Mouse (Mus musculus): Measurements from ENCODE around the gene Slc13a2. TPM values are rescaled to one million over a fixed set of nuclear protein-coding genes. Genes with fewer than 3 reads are reported as not detected.

Slc13a2 gene
- total RNA-seq (2021) = not detected
- long read RNA-seq = 0 reads

DNA sequence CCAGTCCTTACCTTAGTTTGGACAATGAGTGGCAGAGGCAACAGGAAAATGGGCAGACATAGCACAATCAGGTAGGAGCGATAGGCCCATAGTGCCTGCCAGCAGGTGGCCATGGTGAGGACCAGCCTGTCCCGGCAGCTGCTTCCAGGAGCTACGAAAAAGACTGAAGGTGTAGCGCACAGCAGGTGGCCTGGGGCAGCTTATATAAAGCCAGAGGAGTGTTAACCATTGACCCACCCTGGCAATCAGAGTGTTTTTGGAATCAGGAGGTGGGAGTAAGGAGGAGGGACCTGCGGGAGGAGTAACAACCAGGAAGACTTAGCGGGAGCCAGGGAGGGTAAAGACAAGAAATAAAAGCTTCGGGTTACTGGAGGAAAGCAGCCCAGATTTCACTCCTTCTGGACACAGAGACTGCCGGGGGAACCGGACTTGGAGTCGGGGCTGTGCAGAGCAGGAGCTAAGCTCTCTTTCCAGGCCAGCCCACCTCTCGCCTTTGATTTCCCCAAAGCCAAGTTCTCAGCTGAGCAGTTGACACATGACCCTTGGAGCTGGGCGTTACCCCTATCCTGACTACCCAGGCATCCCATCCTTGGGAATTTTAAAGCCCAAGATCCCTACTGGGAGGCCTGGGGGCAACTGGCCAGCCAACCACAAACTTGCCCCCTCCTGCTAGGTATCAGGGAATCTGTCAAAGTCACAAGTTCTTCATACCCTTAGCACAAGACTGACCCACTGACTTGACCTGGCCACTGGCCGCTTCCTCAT, at the start of gene Slc13a2:
Gene Slc13a2 (minus strand): TSS at position 163 of the 765 bp plus-strand sequence.
- no peak for DNase-seq (ENCODE audit: low spot score in 2 of 2)

DNA sequence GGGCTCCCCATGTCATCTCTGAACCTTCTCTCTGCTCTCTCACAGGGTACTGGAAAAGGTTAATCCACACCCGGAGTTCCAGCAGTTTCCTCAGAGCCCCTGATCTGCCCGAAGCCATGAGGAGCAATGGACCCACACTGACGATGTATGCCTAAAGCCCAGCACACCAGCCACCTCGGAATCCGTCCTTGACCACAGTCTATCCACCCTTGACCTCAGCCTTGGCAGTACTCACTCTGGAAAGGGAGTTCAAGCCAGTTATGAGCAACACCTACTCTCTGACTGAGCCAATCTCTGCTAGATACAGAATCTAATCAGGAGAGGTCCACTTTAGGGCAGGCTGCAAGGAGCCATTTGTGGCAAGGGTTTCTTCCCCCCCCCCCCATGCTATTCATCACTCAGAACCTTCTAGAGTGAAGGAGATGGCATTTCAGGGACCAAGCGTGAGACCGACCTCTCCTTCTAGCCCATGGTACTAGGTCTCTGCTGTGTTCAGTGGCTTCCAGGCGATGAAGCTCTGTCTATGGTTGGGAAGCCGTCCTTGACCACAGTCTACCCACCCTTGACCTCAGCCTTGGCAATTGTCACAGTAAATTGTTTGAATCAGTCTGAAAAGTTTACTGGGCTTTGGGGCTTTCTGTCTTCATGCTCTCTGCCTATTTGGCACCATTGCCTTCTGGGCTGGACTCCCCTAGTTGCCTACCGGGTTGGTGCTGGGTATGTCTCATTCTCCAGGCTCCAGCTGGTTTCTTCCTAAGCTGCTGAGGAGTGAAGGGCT, 49.5 kb upstream of the Slc13a2 start:
- no peak for DNase-seq (ENCODE audit: low spot score in 2 of 2)

DNA sequence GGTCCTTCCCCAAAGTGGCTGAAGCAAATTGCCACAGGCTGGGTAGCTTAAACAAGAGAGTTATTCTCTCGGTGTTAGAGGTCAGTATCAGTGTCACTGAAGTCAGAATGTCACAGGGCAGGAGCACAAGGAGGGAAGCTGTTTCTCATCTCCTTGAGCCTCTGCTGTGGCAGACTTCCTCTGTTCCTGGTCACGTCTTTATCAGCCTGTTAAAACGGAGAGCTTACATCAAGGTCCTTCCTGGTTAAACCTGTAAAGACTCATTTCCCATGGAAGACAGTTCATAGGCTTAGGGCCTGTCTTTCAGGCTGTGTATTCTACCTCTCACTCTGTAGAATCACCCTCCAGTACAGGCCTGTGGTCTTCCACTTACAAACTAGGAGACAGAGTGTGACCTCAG, 45.9 kb upstream of the Slc13a2 start:
- DNase-seq (ENCODE audit: low spot score in 2 of 2) = no peak

DNA sequence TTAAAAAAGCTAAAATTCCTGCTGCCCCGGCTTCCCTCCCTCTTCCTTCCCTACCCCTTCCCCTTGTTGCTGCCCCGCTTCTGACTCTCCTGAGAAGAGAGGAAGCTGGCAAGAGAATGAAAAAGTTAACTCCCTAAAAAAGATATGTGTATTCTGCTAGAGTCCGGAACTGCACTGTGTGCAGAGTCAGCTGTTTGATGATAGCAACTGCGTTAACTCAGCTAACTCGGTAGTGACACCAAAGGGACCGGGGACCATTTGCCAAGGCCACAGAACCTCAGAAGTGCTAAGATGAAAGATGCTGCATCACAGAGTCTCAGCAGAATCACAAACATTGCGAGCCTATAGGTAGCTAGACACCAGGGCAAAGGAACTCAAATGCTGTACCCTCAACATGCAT, 45.5 kb upstream of the Slc13a2 start:
- DNase-seq (ENCODE audit: low spot score in 2 of 2) = no peak

DNA sequence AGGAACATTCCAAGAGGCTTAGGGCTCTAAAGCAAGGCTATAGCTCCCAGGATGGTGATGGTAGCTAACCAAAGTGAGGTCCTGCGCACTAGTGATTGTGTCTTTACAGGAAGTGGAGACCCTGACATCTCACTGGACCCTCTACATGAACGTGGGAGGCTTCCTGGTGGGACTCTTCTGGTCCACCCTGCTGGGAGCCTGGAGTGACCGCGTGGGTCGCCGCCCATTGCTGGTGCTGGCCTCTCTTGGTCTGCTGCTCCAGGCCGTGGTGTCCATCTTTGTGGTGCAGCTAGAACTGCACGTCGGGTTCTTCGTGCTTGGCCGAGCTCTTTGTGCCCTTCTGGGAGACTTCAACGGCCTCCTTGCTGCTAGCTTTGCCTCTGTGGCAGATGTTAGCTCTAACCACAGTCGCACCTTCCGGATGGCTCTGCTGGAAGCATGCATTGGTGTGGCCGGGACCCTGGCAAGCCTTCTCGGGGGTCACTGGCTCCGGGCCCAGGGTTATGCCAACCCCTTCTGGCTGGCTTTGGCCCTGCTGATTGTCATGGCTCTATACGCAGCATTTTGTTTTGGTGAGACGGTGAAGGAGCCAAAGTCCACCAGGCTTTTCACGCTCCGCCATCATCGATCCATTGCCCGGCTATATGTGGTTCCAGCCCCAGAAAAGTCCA, 44.4 kb upstream of the Slc13a2 start:
- no peak for DNase-seq (ENCODE audit: low spot score in 2 of 2)

DNA sequence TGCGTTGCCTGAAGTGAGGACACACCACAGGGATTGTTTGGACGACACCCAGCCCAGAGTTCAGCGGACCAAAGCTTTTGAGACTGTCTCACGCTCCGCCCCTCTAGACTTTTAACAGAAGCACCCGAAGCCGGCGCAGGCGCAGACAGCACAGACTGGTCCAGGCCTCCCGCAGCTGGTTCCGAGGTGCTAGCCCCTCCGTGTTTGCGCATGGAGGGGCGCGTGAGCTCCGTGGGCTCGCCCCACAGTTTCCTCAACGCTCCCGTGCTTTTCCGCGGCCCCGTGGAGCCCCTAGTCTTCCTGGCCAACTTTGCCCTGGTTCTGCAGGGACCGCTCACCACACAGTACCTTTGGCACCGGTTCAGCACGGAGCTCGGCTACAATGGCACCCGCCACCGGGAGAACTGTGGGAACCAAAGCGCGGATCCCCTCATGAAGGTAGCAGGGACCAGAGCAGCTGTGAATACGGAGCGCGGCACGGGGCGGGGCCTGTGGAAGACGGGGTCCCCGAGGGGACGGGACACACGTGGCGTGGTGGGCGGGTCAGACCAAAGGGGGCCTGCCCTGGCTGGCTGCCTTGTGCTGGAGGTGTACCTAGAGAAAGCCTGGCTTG, 43.7 kb upstream of the Slc13a2 start, which contains the start of gene Slc46a1:
Gene Slc46a1 (plus strand): TSS at position 130 of the 613 bp plus-strand sequence.
- peak; percentile 68 to 77 for DNase-seq (ENCODE audit: low spot score in 2 of 2)

DNA sequence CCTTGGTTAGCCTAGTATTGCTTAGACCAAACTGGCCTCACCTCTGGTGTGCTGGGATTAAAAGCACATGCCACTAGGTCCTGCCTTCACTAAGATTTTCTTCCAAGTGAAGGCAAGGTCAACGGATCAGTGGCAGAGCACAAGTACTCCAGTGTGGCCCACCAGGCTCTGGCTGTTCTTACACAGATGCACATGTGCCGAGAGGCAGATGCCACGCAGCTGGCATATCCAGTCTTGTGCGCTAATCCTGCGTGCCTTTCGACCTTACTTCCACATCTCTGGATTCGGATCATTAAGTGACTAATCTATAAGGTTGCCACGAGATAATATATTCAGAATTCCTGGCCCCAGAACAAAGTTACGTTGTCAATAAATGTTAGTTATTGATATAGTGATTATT, 43.1 kb upstream of the Slc13a2 start:
- DNase-seq (ENCODE audit: low spot score in 2 of 2) = no peak

DNA sequence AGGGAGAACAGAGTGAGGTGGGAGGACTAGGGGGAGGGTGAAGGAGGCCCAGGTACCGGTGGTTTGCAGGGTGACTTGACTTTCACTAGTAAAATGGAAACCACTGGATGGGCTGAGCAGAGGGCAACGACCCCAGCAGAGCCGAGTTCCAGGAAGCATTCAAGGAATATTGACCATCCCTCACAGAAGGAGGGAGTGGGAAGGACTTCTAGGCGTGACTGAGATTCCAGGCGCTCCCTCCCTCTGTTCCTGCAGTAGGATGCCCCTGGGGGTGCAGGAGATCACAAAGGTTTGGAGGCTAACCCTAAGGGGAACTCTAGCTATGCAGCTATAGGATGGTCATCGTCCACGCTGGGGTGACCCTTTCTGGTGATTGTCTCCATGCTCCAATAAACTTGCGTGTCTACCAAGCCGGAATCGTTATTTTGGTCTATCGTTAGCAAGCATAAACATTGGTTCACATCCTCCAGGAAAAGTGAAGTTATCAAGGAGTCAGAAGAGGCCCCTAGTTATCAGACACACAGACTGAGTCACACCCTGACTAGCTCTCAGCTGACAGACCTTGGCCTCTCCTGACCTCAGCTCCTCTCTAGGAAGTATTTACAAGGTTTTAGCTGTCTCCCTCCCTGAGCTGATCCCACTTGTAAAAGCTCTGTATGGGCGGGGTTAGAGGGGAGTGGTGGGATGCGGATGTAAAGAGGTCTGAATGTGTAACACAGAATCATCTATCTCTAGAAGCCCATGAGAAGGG, 41.4 kb upstream of the Slc13a2 start:
- no peak for DNase-seq (ENCODE audit: low spot score in 2 of 2)

DNA sequence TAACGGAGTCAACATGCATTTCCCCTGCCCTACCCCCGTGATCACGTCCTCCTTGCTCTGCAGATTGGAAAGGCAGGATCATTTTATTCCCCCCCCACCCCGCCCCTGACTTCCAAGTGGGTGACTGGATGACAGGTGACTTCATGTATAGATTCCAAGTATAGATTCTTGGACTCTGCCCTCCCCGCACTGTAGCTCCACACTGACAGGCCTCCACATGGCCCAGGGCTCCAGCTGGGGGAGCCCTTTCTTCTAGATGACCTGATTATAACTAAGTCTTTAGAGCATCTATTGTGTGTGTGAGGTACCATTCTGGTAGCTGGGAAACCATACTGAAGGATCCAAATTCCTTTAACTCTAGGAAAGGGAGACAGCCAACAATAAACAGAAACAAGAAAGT, 40.7 kb upstream of the Slc13a2 start:
- no peak for DNase-seq (ENCODE audit: low spot score in 2 of 2)

DNA sequence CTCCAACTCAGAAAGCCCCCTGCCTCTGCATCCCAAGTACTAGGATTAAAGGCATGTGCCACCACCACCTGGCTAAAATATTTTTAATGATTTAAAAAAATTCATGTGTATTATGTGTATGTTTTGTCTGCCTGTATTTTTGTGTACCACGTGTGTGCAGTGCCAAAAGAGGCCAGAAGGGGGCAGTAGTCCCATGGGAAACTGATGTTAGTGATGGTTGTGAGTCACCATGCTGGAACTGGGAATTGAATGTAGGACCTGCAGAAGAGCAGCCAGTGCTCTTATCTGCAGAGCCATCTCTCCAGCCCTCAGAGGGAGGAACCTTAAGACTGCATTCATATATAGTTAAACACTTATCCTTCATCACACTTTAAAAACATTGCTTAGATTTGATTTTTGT, 39.9 kb upstream of the Slc13a2 start:
- DNase-seq (ENCODE audit: low spot score in 2 of 2) = no peak

DNA sequence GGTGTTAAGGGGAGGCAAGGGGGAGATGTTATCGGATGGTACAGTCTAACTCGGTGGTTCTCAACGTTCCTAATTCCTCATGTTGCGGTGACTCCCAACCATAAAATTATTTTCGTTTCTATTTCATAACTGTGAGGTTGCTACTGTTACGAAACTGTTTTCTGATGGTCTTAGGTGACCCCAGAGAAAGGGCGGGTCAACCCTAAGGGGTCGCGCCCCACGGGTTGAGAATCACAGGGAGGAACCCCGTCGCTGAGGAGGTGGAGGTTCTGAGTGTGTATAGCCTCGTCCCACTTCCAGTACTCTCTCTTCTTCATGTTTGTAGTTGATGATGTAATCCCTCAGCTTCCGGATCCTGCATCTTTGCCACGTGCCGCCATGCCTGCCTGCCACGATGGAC, 36.7 kb upstream of the Slc13a2 start:
- no peak for DNase-seq (ENCODE audit: low spot score in 2 of 2)

DNA sequence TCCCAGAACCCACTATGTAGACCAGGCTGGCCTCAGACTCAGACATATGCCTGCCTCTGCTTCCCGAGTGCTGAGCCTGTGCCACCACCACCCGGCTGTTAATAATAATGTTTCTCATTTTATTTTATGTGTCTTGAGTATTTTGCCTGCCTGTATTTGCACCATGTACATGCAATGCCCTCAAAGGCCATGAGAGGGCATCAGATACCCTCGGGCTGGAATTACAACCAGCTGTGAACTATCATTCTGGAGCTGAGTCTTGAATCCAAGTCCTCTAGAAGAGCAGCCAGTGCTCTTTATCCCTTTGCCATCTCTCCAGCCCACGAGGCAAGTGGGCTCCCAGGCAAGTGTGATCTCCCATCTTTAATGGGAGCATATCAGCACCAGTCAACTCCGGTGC, 33.3 kb upstream of the Slc13a2 start:
- DNase-seq (ENCODE audit: low spot score in 2 of 2) = peak in 1 of 2 experiments; percentile 40

DNA sequence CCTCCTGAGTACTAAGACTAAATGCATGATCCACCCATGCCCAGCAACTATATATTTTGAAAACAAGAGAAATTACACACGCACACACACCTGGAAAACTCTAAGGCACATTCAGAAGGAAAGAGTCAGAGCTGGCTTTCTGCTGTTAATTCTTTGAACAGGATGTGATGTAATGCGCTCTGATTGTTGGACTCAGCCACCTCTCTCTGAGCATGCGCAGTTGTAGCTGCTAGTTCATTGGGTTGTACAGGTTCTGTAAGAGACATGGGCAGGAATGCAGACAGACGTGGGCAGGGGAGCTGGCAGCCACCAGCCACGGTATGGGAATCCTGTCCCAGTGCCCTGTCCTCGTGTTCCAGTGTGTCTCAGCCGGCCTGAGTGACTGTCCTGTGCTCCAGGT, 32.3 kb upstream of the Slc13a2 start:
- no peak for DNase-seq (ENCODE audit: low spot score in 2 of 2)

DNA sequence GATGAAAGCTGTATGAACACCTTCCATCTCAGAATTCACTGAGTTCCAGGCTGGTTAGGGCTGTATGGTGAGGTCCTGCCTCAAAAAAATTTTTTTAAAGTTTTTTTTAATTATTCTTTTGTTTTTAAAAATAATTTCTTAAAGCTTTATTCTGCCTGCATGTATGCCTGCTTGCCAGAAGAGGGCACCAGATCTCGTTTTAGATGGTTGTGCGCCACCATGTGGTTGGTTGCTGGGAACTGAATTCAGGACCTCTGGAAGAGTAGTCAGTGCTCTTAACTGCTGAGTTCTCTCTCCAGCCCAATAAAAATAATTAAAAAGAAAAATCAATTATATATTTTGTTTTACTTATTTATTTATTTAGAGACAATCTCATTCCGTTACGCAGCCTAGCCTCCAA, 31.7 kb upstream of the Slc13a2 start:
- peak in 1 of 2 experiments; percentile 72 for DNase-seq (ENCODE audit: low spot score in 2 of 2)

DNA sequence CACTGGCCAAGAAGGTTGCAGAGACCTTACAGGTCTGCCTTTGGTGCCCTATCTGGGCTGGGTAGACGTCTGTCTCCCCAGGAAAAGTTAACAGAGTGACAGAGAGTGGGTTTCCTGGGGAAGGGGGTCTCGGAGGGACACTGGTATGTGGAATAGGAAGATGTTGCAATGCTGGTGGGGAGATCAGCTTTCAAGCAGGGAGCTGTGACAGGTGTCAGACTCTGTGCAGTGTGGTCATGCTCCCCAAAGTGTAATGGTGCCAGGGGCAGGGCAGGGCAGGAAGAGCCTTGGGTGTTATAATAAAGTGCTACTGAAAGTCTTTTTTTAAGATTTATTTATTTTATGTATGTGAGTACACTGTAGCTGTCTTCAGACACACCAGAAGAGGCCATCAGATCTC, 28.3 kb upstream of the Slc13a2 start:
- DNase-seq (ENCODE audit: low spot score in 2 of 2) = no peak

DNA sequence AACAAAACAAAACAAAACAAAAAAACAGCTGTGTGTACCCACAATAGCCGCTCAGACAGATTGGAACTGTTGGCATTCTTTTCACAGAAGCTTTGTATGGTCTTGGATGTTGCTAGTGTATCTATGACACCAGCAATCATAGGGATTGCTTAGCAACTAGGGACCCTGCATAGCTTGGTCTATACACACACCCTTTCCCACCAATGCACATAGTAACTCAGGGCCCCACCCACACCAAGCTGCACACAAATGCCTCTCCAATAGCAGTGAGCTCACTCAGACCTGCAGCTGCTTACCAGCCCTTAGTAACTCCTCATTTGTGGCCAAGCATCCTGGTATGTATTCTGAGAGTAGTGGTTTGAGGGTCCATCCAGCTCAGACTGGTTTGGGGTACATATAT, 26.2 kb upstream of the Slc13a2 start:
- DNase-seq (ENCODE audit: low spot score in 2 of 2) = no peak

DNA sequence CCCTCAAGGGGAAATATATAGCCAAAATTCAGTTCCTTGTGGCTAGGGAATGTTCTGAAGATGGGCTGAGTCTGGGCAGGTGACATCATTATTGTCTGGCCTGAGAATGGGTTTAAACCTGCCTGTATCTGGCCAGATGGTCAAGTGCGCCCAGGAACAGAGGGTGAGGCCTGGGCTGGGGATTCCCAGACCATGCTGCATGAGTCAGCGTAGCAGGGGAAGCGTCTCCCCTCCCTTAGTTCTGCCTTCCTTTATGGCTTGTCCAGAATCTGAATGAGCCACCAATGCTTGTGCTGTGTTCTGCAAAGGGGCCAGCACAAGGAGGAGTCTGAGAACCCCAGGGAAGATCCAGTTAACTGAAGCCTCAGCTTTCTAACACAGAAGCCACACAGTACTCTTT, 25.2 kb upstream of the Slc13a2 start:
- DNase-seq (ENCODE audit: low spot score in 2 of 2) = no peak

DNA sequence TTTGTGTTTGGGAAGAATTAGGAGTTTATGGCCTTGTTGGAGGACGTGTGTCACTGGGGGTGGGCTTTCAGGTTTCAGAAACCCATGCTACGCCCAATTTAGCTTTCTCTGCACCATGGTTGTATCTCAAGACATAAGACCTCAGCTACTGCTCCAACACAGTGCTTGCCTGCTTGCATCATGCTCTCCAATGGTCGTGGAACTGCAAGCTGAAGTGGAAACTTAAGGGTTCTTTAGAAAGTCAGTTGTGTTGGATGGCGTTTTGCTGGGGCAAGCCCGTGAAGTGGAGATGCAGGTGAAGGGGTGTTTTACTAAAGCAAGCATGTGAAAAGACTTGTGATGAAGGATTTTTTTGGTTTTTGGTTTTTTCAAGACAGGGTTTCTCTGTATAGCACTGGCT, 21.1 kb upstream of the Slc13a2 start:
- no peak for DNase-seq (ENCODE audit: low spot score in 2 of 2)

DNA sequence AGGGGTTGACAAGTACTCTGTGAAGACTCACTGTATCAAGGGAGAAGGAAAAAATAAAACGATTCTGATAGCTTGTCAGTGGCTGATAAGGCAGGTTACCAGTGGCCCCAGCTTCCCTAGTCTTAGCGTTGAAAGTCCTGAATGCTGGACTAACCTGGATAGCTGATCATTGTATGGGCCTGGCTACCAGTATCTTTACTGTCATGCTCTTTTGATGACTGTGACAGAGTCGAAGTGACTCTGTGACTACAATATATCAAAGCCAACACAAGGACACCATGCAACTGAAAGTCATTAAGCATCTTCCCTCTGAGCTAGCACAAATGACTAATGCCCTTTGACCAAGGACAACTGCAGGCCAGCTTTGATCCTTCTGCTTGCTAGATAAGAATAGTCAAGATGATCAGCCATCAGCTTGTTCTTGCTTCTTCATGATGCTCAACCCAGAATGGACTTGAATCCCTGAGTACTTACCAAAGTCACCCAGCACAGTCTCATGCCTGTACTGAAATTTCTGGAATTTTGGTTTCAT, 16.4 kb upstream of the Slc13a2 start:
- DNase-seq (ENCODE audit: low spot score in 2 of 2) = no peak

DNA sequence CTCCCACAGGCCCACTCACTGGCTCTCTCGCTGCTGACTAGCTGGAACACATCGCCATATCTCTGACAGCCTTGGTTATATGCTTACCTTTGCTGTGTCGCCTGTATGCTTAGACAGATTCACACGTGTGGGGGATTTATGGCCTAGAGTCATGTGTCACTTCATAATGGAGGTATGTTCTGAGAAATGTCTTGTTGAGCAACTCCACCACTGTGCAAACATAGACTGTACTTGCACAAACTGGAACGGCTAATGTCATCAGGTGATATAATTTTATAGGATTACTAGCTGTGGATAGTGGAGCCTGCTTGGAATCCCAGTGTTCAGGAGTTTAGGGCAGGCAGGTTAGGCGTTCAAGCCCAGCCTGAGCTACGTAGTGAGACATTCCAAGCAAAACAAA, 15.2 kb upstream of the Slc13a2 start:
- no peak for DNase-seq (ENCODE audit: low spot score in 2 of 2)
